ENCODE assay signal across 23 mouse cellular contexts in the genomic region with DNA sequence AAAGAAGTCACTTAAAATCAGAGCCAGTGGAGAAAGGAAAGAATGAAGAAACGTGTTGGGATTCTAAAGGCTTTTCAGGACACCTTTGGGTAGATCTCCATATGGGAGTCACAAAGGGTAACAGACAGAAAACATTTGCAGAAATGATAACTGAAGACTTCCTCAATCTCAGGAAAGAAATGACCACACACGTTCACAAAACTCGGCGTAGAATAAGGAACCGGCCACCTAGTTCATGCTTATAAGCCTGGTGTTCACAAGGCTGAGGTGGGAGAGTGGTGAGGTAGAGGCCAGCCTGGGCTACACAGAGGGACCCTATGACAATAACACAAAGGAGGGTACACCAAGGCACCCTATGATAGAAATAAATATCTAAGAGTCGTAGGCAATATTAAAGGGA. TPM values are rescaled to one million over a fixed set of nuclear protein-coding genes. Genes with fewer than 3 reads are reported as not detected.
DNase-seq lines count a peak whose midpoint lies in the region; ATAC-seq and TF ChIP-seq lines count a peak whose summit lies in the region.
"Had no signal": no experiment of that assay in that cellular context is flagged by ENCODE, and none has a peak within 500 bp of the region (broad histone marks: within the 10 kb centered on the region; RNA-seq: fewer than 3 reads in every experiment).

No protein-coding gene starts in this region.

- no peak for TF ChIP-seq CTCF in MEL (IDR thresholded peaks at IDR 0.05 in 2 of 3, conservative IDR thresholded peaks at IDR 0.05 in 1 of 3; ENCODE audit: control insufficient read depth in 1 of 3, insufficient read depth in 1 of 3, low read depth in 2 of 3, low read length in 3 of 3, poor library complexity in 1 of 3, severe bottlenecking in 1 of 3)

- no peak for TF ChIP-seq POLR2A in MEL (IDR thresholded peaks at IDR 0.05; ENCODE audit: control insufficient read depth in 1 of 2, insufficient read depth in 1 of 2, low read depth in 1 of 2, low read length in 2 of 2, poor library complexity in 1 of 2)

- TF ChIP-seq RAD21 in MEL (IDR thresholded peaks at IDR 0.05; ENCODE audit: low read depth, low read length), result no peak

- peak; percentile 90 for ATAC-seq in granulocyte monocyte progenitor cell, adult 5-6 weeks (replicated peaks; ENCODE audit: poor library complexity, severe bottlenecking)
- peak; percentile 65 for ATAC-seq in monocyte, adult 5-6 weeks (replicated peaks; ENCODE audit: insufficient number of reproducible peaks, low FRiP score, low TSS enrichment, poor library complexity, severe bottlenecking)
- ATAC-seq: CD4-positive, CD25-positive, alpha-beta regulatory T cell, adult 4 months; forebrain, embryonic 13.5 days; forebrain, embryonic 16.5 days; hindbrain, embryonic 16.5 days; intestine, embryonic 15.5 days; Patski had no signal

- H3K79me2 ChIP-seq in MEL (ENCODE audit: control insufficient read depth, insufficient read depth, low read length, poor library complexity), result no peaks in the 10 kb centered on the region

- H3K4me1 ChIP-seq in MEL (ENCODE audit: control insufficient read depth in 1 of 2, insufficient read depth in 2 of 2, low read length in 2 of 2), result 0 out of 4 replicates have a peak, but pooled peaks cover 0 to 3% of the 10 kb centered on the region in 2 experiments
- H3K4me1 ChIP-seq: forebrain, embryonic 10.5 days; forebrain, embryonic 13.5 days; heart, embryonic 12.5 days; heart, embryonic 15.5 days; hindbrain, embryonic 10.5 days; hindbrain, embryonic 13.5 days had no signal

- H3K36me3 ChIP-seq in MEL (ENCODE audit: control insufficient read depth in 1 of 2, insufficient read depth in 2 of 2, low read length in 2 of 2), result peaks cover 0 to 4% of the 10 kb centered on the region in 2 experiments; a peak in 2 of 4 replicates
- H3K36me3 ChIP-seq: heart, embryonic 12.5 days; heart, embryonic 15.5 days; intestine, embryonic 15.5 days had no signal

- no peak overlapping the region for H3K4me3 ChIP-seq in MEL (ENCODE audit: control insufficient read depth in 1 of 2, insufficient read depth in 1 of 2, low read depth in 2 of 2, low read length in 2 of 2)
- H3K4me3 ChIP-seq: forebrain, embryonic 10.5 days; forebrain, embryonic 13.5 days; heart, embryonic 12.5 days; heart, embryonic 15.5 days; hindbrain, embryonic 10.5 days; hindbrain, embryonic 13.5 days; intestine, embryonic 15.5 days had no signal

- H3K9ac ChIP-seq in MEL (ENCODE audit: control insufficient read depth, low read depth, low read length, poor library complexity, severe bottlenecking), result no peak overlapping the region
- H3K9ac ChIP-seq: forebrain, embryonic 13.5 days; heart, embryonic 12.5 days; heart, embryonic 15.5 days; hindbrain, embryonic 13.5 days; intestine, embryonic 15.5 days had no signal

- no peaks in the 10 kb centered on the region for H3K9me3 ChIP-seq in MEL (replicated peaks; ENCODE audit: insufficient read depth, low read length)
- H3K9me3 ChIP-seq: forebrain, embryonic 10.5 days; heart, embryonic 15.5 days; hindbrain, embryonic 13.5 days; intestine, embryonic 15.5 days had no signal

- intact Hi-C loops in gastrocnemius, postnatal 14 days (cut with DNase I; ENCODE audit: low total_unique reads), result no loop called here

- TF ChIP-seq EP300 in MEL (IDR thresholded peaks at IDR 0.05; ENCODE audit: low read depth in 1 of 2, low read length in 2 of 2), result 0 out of 4 replicates have a peak, but pooled peaks of 1 of the 2 experiments have one; percentile 22

- DNase-seq in MEL (ENCODE audit: low read depth, low spot score), result peak; percentile 23
- DNase-seq in thymus, postnatal 25 days, result no peak
- no peak for DNase-seq in gastrocnemius, postnatal 14 days
- DNase-seq in adrenal gland, postnatal 14 days, result no peak
- DNase-seq: adrenal gland, adult 2 months; adrenal gland, postnatal 25 days; cerebellum, adult 11-12 months; cerebellum, adult 8-10 months; gastrocnemius, postnatal 10 days; heart, postnatal 36 days had no signal

- no peak overlapping the region for H3K27ac ChIP-seq in MEL (ENCODE audit: control insufficient read depth, low read depth, low read length)
- H3K27ac ChIP-seq: forebrain, embryonic 10.5 days; forebrain, embryonic 13.5 days; heart, embryonic 15.5 days; hindbrain, embryonic 10.5 days; hindbrain, embryonic 13.5 days; intestine, embryonic 15.5 days had no signal

- H3K27me3 ChIP-seq in MEL (ENCODE audit: control insufficient read depth in 1 of 2, insufficient read depth in 2 of 2, low read length in 2 of 2), result no peaks in the 10 kb centered on the region
- H3K27me3 ChIP-seq: forebrain, embryonic 13.5 days; heart, embryonic 12.5 days; heart, embryonic 15.5 days; hindbrain, embryonic 13.5 days; intestine, embryonic 15.5 days; Patski had no signal

TF ChIP-seq in MEL, 35 proteins besides CTCF, POLR2A, EP300 and RAD21:
- TF ChIP-seq POLR2AphosphoS5 (IDR thresholded peaks at IDR 0.05; ENCODE audit: borderline replicate concordance, low read depth, low read length) (no peak), E2F4 (IDR thresholded peaks at IDR 0.05; ENCODE audit: borderline replicate concordance, low read depth, low read length) (no peak), MYC (IDR thresholded peaks at IDR 0.05; ENCODE audit: low read depth, low read length) (0 out of 2 replicates have a peak, but pooled peaks have one; percentile 3)

RNA-seq across cellular contexts. Expression of a gene that starts 28.2 kb away (rescaled TPM):
- 5.0 and 6.7 TPM in 2 replicates for total RNA-seq in MEL (2012; rRNA removed)
- 1 to 10 TPM in 1 of 2 experiments, not detected in 1; 6.9 TPM for polyA plus RNA-seq in MEL (2012; ENCODE audit: insufficient read depth in 1 of 2, insufficient read length in 2 of 2, low read depth in 1 of 2, low replicate concordance in 2 of 2, missing spikeins in 1 of 2)
- total RNA-seq in granulocyte monocyte progenitor cell, adult 5-6 weeks (2014; fragmentation: Nextera tagmentation), result 6.6 and 7.0 TPM in 2 replicates
- 6.2 and 8.9 TPM in 2 replicates for total RNA-seq in granulocyte monocyte progenitor cell, adult 5-6 weeks (2017)
- 43.6 to 60.8 TPM (median 44.6 TPM) in 3 replicates for total RNA-seq in monocyte, adult 5-6 weeks (2017)
- 1 to 10 TPM in 1 of 2 experiments, under 1 TPM in 1; 0.93 to 1.3 TPM for total RNA-seq in gastrocnemius, postnatal 14 days (2021)
- total RNA-seq in adrenal gland, postnatal 14 days (2021), result 2.7 and 7.7 TPM in 2 replicates

RNA-seq across cellular contexts. Expression of a gene that starts 43.4 kb away (rescaled TPM):
- 12.5 and 16.2 TPM in 2 replicates for total RNA-seq in MEL (2012; rRNA removed)
- polyA plus RNA-seq in MEL (2012; ENCODE audit: insufficient read depth in 1 of 2, insufficient read length in 2 of 2, low read depth in 1 of 2, low replicate concordance in 2 of 2, missing spikeins in 1 of 2), result 10 to 100 TPM in 1 of 2 experiments, not detected in 1; 10.8 TPM
- 6.8 and 9.0 TPM in 2 replicates for total RNA-seq in granulocyte monocyte progenitor cell, adult 5-6 weeks (2014; fragmentation: Nextera tagmentation)
- 3.0 and 5.7 TPM in 2 replicates for total RNA-seq in granulocyte monocyte progenitor cell, adult 5-6 weeks (2017)
- total RNA-seq in monocyte, adult 5-6 weeks (2017), result 76.0 to 95.2 TPM (median 78.6 TPM) in 3 replicates
- under 1 TPM; 0.16 to 0.51 TPM for total RNA-seq in gastrocnemius, postnatal 14 days (2021)
- 0.70 and 3.6 TPM in 2 replicates for total RNA-seq in adrenal gland, postnatal 14 days (2021)
- polyA plus RNA-seq: Patski had no signal

RNA-seq across cellular contexts. Expression of a gene that starts 49.4 kb away (rescaled TPM):
- total RNA-seq in MEL (2012; rRNA removed), result 18.0 and 21.8 TPM in 2 replicates
- polyA plus RNA-seq in MEL (2012; ENCODE audit: insufficient read depth in 1 of 2, insufficient read length in 2 of 2, low read depth in 1 of 2, low replicate concordance in 2 of 2, missing spikeins in 1 of 2), result 10 to 100 TPM in 1 of 2 experiments, not detected in 1; 22.6 TPM
- total RNA-seq in granulocyte monocyte progenitor cell, adult 5-6 weeks (2014; fragmentation: Nextera tagmentation), result 13.8 and 13.9 TPM in 2 replicates
- total RNA-seq in granulocyte monocyte progenitor cell, adult 5-6 weeks (2017), result 20.6 and 22.8 TPM in 2 replicates
- 24.4 to 44.2 TPM (median 31.3 TPM) in 3 replicates for total RNA-seq in monocyte, adult 5-6 weeks (2017)
- total RNA-seq in gastrocnemius, postnatal 14 days (2021), result 10 to 100 TPM; 20.5 to 21.2 TPM
- total RNA-seq in adrenal gland, postnatal 14 days (2021), result 38.2 TPM in 2 replicates
